Mouse (Mus musculus) liver, embryonic 14.5 days (tissue): ENCODE data around the gene Btbd18.
A peak's percentile ranks its signal among the peaks of the same experiment; 100 is the strongest.

Source experiments
- CTCF ChIP-seq: IDR thresholded peaks from 2 replicates; pipeline ENCODE4 v1.5.1; 2016; ENCODE audit warnings: antibody characterized with exemption, low read depth, control low read depth
- EP300 ChIP-seq: IDR thresholded peaks from 2 replicates; pipeline ENCODE4 v1.6.1; 2016; ENCODE audit warnings: antibody characterized with exemption, low read depth

GRCm38 (mm10) chr2:84677968-84678880, 19.3 kb downstream of the Btbd18 start, which contains the start of the genes Gm28635 and Med19:
- TF ChIP-seq CTCF (peak; percentile 26; the same call in 1 of the 2 replicates), EP300 (no peak)
